Mouse (Mus musculus) kidney, adult 10 weeks (tissue): ENCODE data around the gene Gm3880. TPM values are rescaled to one million over a fixed set of nuclear protein-coding genes. Genes with fewer than 3 reads are reported as not detected.

Source experiments
- polyA plus RNA-seq: library from polyadenylated mRNA; stranded (reverse); fragments of 350-450 nt; fragmentation: Illumina TruSeq; extraction: RNeasy Lipid Tissue Mini Kit (QIAGEN cat#74804); gene quantifications from one replicate; pipeline ENCODE4 v1.2.3, GENCODE M21; 2014; ENCODE audit warnings: low read depth, low replicate concordance

Gene Gm3880
- polyA plus RNA-seq = not detected

GRCm38 (mm10) chrX:102686872-102687271, at the start of gene Gm3880:
Gene Gm3880, minus strand, starts transcription at chrX:102686972.

GRCm38 (mm10) chrX:102707535-102707934, 20.8 kb upstream of the Gm3880 start, which contains the start of the genes Gm9112 and Dmrtc1b:
Gene Gm9112, minus strand, starts transcription at chrX:102707635.
Gene Dmrtc1b, plus strand, starts transcription at chrX:102707865.

GRCm38 (mm10) chrX:102643823-102644572, 42.8 kb downstream of the Gm3880 start, which contains the start of gene Phka1:
Gene Phka1, minus strand, starts transcription at chrX:102644246.

Other genes starting within 250 kb of the Gm3880 start
- gene Hdac8, start 181.6 kb downstream of the Gm3880 start, polyA plus RNA-seq = 13.1 TPM
- gene Phka1, start 42.7 kb downstream of the Gm3880 start, polyA plus RNA-seq = 8.1 TPM
- not detected for gene Gm9112, start 20.7 kb upstream of the Gm3880 start, polyA plus RNA-seq
- not detected for gene Dmrtc1b, start 20.9 kb upstream of the Gm3880 start, polyA plus RNA-seq
- not detected for gene Dmrtc1c1, start 116.0 kb upstream of the Gm3880 start, polyA plus RNA-seq
- not detected for gene Dmrtc1c2, start 167.6 kb upstream of the Gm3880 start, polyA plus RNA-seq
- gene 1700031F05Rik, start 181.0 kb upstream of the Gm3880 start, polyA plus RNA-seq = not detected
- not detected for gene Dmrtc1a, start 221.7 kb upstream of the Gm3880 start, polyA plus RNA-seq
- not detected for gene 1700011M02Rik, start 221.9 kb upstream of the Gm3880 start, polyA plus RNA-seq
- not detected for gene 1700018G05Rik, start 241.4 kb upstream of the Gm3880 start, polyA plus RNA-seq